Mouse (Mus musculus): Measurements from ENCODE around the gene Lag3. TPM values are rescaled to one million over a fixed set of nuclear protein-coding genes. Genes with fewer than 3 reads are reported as not detected.

The Lag3 gene
- polyA plus RNA-seq, 1 experiment from 2014 or later = 1.4 TPM

DNA sequence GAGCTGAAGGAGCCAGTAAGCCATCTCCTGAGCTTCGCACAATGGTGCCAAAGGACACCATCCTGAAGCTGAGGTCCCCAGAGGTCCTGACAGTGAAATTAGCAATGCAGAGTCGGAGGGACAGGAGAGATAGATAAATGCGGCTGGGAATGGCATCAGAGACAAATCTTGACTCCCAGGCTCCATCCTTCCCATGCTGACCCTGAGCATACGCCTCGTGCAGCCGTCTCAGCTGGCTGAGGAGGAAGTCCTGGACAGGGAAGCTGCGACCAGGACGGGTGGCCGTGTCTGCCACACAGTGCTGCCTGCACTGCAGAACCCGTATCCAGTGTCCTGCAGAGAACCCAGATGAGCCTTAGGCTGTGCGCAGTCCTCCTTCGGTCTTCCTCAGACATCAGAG lies 56.9 kb downstream of the Lag3 start:
- no peak for TF ChIP-seq CTCF (IDR thresholded peaks at IDR 0.05; ENCODE audit: low read depth)
- H3K4me3 ChIP-seq (ENCODE audit: low read depth, low read length) = no peak overlapping the region
- H3K27me3 ChIP-seq (ENCODE audit: insufficient read depth, low read length) = peaks cover 13% of the 10 kb centered on the region; the same call in 1 of the 2 replicates
- peaks cover 26% of the 10 kb centered on the region for H3K36me3 ChIP-seq (ENCODE audit: insufficient read depth)
- H3K9me3 ChIP-seq (ENCODE audit: low read depth, low read length) = no peaks in the 10 kb centered on the region
- H3K27ac ChIP-seq (ENCODE audit: low read depth) = no peak overlapping the region
- H3K9ac ChIP-seq = no peak overlapping the region
- H3K4me1 ChIP-seq (ENCODE audit: insufficient read depth) = 0 out of 2 replicates have a peak, but pooled peaks cover 6% of the 10 kb centered on the region
- ATAC-seq (ENCODE audit: insufficient read depth) = no peak
- H3K4me2 ChIP-seq = no peak overlapping the region
- DNase-seq = no peak
- 61% methylated on average over 12 of the region's 12 CpGs for WGBS

Other genes starting within 250 kb of the Lag3 start
- 50.3 and 53.1 TPM in 2 replicates for gene Lpcat3, start 248.7 kb downstream of the Lag3 start, polyA plus RNA-seq (2014; fragmentation: Nextera tagmentation; extraction: Ambion mirVana)
- gene Emg1, start 199.5 kb downstream of the Lag3 start, polyA plus RNA-seq (2014; fragmentation: Nextera tagmentation; extraction: Ambion mirVana) = 214 and 228 TPM in 2 replicates
- 354 and 377 TPM in 2 replicates for gene Phb2, start 199.4 kb downstream of the Lag3 start, polyA plus RNA-seq (2014; fragmentation: Nextera tagmentation; extraction: Ambion mirVana)
- 12.1 and 12.6 TPM in 2 replicates for gene Ptpn6, start 173.0 kb downstream of the Lag3 start, polyA plus RNA-seq (2014; fragmentation: Nextera tagmentation; extraction: Ambion mirVana)
- 429 and 440 TPM in 2 replicates for gene Grcc10, start 170.3 kb downstream of the Lag3 start, polyA plus RNA-seq (2014; fragmentation: Nextera tagmentation; extraction: Ambion mirVana)
- gene Gm45234, start 155.7 kb downstream of the Lag3 start, polyA plus RNA-seq (2014; fragmentation: Nextera tagmentation; extraction: Ambion mirVana) = not detected in 2 replicates
- gene Atn1, start 155.2 kb downstream of the Lag3 start, polyA plus RNA-seq (2014; fragmentation: Nextera tagmentation; extraction: Ambion mirVana) = 13.1 and 15.1 TPM in 2 replicates
- gene Eno2, start 142.0 kb downstream of the Lag3 start, polyA plus RNA-seq (2014; fragmentation: Nextera tagmentation; extraction: Ambion mirVana) = 2.2 and 4.1 TPM in 2 replicates
- 0.17 and 0.58 TPM in 2 replicates for gene Lrrc23, start 132.0 kb downstream of the Lag3 start, polyA plus RNA-seq (2014; fragmentation: Nextera tagmentation; extraction: Ambion mirVana)
- 6.8 and 6.9 TPM in 2 replicates for gene Spsb2, start 103.0 kb downstream of the Lag3 start, polyA plus RNA-seq (2014; fragmentation: Nextera tagmentation; extraction: Ambion mirVana)
- gene Tpi1, start 97.4 kb downstream of the Lag3 start, polyA plus RNA-seq (2014; fragmentation: Nextera tagmentation; extraction: Ambion mirVana) = 701 and 718 TPM in 2 replicates
- gene Usp5, start 82.2 kb downstream of the Lag3 start, polyA plus RNA-seq (2014; fragmentation: Nextera tagmentation; extraction: Ambion mirVana) = 143 TPM in 2 replicates
- 204 and 206 TPM in 2 replicates for gene Cdca3, start 82.2 kb downstream of the Lag3 start, polyA plus RNA-seq (2014; fragmentation: Nextera tagmentation; extraction: Ambion mirVana)
- gene Gnb3, start 71.4 kb downstream of the Lag3 start, polyA plus RNA-seq (2014; fragmentation: Nextera tagmentation; extraction: Ambion mirVana) = 0.24 and 0.68 TPM in 2 replicates
- 29.5 and 34.3 TPM in 2 replicates for gene P3h3, start 54.0 kb downstream of the Lag3 start, polyA plus RNA-seq (2014; fragmentation: Nextera tagmentation; extraction: Ambion mirVana)
- gene Gpr162, start 47.7 kb downstream of the Lag3 start, polyA plus RNA-seq (2014; fragmentation: Nextera tagmentation; extraction: Ambion mirVana) = 0.08 and 0.30 TPM in 2 replicates
- 0.11 TPM in 1 of 2 replicates, not detected in the other for gene Cd4, start 23.5 kb downstream of the Lag3 start, polyA plus RNA-seq (2014; fragmentation: Nextera tagmentation; extraction: Ambion mirVana)
- 377 and 442 TPM in 2 replicates for gene Ptms, start 8.4 kb upstream of the Lag3 start, polyA plus RNA-seq (2014; fragmentation: Nextera tagmentation; extraction: Ambion mirVana)
- gene Mlf2, start 19.7 kb upstream of the Lag3 start, polyA plus RNA-seq (2014; fragmentation: Nextera tagmentation; extraction: Ambion mirVana) = 390 and 401 TPM in 2 replicates
- gene Cops7a, start 53.8 kb upstream of the Lag3 start, polyA plus RNA-seq (2014; fragmentation: Nextera tagmentation; extraction: Ambion mirVana) = 147 and 155 TPM in 2 replicates
- gene Pianp, start 85.0 kb upstream of the Lag3 start, polyA plus RNA-seq (2014; fragmentation: Nextera tagmentation; extraction: Ambion mirVana) = 0.39 and 0.59 TPM in 2 replicates
- 13.2 and 14.8 TPM in 2 replicates for gene Zfp384, start 97.4 kb upstream of the Lag3 start, polyA plus RNA-seq (2014; fragmentation: Nextera tagmentation; extraction: Ambion mirVana)
- 97.9 and 101 TPM in 2 replicates for gene Ing4, start 128.1 kb upstream of the Lag3 start, polyA plus RNA-seq (2014; fragmentation: Nextera tagmentation; extraction: Ambion mirVana)
- 13.6 TPM in 2 replicates for gene Acrbp, start 138.0 kb upstream of the Lag3 start, polyA plus RNA-seq (2014; fragmentation: Nextera tagmentation; extraction: Ambion mirVana)
- gene Lpar5, start 156.2 kb upstream of the Lag3 start, polyA plus RNA-seq (2014; fragmentation: Nextera tagmentation; extraction: Ambion mirVana) = 0.31 and 0.49 TPM in 2 replicates
- gene Chd4, start 184.3 kb upstream of the Lag3 start, polyA plus RNA-seq (2014; fragmentation: Nextera tagmentation; extraction: Ambion mirVana) = 82.5 and 92.4 TPM in 2 replicates
- gene Nop2, start 220.2 kb upstream of the Lag3 start, polyA plus RNA-seq (2014; fragmentation: Nextera tagmentation; extraction: Ambion mirVana) = 58.5 and 70.6 TPM in 2 replicates
- 6.0 and 6.2 TPM in 2 replicates for gene Iffo1, start 233.5 kb upstream of the Lag3 start, polyA plus RNA-seq (2014; fragmentation: Nextera tagmentation; extraction: Ambion mirVana)